Mouse (Mus musculus) lung, postnatal 10 days (tissue): ENCODE results near the gene Kank3.
"Not testable (repeated sequence)": the region's sequence is repeated elsewhere in the genome, so short reads cannot be mapped to it uniquely, and the experiment has no call there.

Experiments used
- DNase-seq: peaks from one replicate; pipeline ENCODE4 v3.0.0; 2021

The Kank3 gene

DNA sequence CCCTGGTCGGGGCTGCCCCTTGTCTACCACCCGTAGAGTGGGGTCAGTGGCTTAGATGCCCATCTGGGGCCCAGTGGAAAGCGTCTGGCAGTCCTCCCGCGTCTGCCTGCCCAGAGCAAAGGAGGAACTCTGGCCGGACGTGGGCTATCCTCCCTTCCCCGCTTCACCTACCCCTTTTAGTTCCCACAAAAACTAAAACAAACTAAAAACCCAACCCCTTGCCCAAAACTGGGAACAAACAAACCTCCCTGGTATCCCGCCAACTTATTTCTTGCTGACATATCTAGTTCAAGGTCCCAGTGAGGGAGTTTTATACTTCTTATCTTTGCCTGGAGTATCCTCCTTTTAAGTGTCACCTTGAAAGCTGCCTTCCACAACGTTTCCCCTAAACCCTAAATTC, 2.1 kb upstream of the Kank3 start:
- DNase-seq: no peak

DNA sequence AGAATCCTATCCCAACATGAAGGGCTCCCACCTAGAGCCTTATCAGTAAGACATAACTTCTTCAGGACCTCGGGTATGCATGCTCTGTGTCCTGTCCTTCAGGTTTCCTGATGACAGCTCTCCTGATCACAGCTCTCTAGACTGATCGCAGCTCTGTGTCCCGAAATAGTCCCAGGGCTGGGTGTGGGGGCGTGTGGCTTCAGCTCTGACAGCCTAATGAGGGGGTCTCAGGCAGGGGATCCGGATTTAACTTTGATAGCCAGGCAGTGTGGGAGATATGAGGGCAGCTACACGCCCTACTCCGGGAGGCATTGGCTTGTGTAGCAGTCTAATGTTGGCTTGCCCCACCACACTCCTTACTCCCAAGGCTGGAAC, 810 bp downstream of the Kank3 start:
- DNase-seq: peak; percentile 30

DNA sequence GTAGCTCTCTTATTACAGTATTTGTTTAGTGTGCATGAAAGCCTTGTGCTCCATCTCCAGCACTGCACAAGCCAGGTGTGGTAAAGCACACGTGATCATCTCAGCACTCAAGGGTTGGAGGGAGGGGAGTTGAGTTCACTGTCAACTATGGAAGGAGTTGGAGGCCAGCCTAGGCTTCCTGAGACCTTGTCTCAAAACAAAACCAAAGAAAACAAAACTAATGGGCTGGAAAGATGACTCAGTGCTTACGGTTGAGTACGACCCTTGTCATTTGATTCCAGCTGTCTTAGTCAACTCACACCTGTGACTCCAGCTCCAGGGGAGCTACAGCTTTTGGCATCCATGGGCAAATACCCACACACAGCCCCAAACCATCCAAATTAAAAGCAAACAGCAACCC, 2.2 kb downstream of the Kank3 start:
- DNase-seq: peak; percentile 36

DNA sequence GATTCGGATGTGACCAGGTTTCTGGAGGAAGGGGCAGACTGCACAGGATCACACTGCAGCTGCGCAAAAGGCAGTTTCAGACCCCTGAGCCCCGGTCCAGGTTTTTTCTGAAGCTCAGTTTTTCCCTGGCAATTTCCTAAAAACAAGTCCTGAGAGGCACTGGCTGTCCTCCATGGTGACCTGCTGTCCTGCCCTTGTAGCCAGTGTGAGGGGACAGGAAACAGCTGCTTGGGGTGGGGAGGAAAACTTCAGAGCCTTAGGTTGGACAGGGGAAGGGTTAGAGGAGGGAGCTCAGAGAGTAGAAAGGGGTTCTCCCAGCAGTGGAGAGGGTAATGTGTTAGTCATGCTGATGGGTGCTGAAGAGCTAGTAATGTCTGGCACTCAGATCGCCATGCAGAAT, 2.7 kb downstream of the Kank3 start:
- DNase-seq: peak; percentile 91

DNA sequence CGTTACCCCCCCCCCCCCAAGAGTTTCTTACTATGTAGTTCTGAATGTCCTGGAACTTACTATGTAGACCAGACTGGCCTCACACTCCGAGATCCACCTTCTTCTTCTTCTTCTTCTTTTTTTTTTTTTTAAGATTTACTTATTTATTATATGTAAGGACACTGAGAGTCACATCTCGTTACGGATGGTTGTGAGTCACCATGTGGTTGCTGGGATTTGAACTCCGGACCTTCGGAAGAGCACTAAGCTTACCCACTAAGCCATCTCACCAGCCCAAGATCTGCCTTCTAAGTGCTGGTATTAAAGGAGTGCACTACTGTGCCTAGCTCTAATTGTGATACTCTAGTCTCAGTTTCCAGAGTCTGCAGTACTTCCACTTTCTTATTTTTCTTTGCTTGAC, 5.1 kb downstream of the Kank3 start:
- DNase-seq: no peak

DNA sequence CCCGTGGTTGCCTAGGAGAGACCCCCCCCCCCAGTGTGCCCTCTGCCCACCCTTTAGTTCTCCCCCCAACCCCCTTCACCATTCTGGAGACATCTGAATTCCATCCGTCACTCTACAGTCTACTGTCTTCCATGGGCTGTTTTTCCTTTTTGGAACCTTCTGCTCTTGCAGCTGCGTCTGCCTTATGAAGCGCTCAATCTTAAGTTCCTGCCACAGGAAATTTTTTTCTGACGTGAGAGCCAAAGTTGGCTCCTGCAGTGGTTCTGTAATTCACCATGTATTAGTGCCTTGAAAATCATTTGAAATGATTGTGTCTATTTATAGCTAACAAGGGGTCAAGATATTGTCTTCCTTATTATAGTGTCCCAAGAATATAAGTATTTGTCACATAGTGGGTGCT, 6.3 kb downstream of the Kank3 start:
- peak; percentile 41 for DNase-seq

DNA sequence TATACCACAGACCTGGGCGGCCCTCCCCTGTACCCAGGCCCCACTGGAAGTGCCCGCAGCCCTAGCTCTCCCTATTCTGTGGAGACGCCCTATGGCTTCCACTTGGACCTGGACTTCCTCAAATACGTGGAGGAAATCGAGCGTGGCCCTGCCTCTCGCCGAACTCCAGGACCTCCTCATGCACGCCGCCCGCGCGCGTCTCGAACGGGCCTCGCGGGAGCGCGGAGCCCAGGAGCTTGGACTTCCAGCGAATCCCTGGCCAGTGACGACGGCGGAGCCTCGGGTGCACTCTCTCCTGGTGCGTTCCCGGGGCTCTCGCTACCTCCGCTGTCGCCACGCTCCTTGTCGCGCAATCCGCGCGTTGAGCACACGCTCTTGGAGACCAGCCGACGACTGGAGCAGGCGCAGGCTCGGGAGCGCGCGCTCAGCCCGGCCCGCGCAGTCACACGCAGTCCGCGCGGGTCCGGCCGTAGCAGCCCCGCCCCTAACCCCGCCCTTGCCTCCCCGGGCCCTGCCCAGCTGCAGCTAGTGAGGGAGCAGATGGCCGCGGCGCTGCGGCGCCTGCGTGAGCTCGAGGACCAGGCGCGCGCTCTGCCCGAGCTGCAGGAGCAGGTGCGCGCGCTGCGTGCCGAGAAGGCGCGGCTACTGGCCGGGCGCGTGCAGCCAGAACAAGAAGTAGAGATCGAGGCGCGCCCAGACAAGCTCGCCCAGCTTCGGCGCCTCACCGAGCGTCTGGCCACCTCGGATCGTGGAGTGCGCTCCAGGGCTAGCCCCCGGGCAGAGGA, 7.1 kb downstream of the Kank3 start:
- peak; percentile 91 for DNase-seq

DNA sequence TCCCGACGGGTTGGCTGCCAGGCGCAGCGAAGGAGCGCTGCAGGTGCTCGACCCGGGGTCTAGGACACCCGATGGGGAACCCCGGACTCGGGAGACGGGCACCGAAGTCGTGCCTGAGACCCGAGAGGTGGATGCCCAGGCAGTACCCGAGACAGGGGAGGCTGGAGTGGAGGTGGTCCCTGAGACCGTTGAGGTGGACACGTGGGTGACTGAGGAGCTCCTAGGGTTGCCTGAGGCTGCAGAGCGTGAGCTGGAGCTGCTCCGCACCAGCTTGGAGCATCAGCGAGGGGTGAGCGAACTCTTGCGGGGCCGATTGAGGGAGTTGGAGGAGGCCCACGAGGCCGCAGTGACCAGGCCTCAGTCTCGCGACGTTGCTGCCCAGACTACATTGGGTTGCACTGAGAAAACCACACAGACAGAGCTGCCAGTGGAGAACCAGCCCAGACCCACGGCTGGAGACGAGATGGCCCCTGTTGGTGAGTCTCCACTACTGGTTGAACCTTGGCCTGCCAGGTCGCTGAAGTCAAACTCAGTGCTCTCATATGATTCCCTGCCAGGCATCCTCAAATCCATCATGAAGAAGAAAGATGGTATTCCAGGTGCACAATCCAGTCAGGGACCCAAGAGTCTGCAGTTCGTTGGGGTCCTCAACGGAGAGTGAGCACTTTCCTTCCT, 7.8 kb downstream of the Kank3 start:
- no peak for DNase-seq

DNA sequence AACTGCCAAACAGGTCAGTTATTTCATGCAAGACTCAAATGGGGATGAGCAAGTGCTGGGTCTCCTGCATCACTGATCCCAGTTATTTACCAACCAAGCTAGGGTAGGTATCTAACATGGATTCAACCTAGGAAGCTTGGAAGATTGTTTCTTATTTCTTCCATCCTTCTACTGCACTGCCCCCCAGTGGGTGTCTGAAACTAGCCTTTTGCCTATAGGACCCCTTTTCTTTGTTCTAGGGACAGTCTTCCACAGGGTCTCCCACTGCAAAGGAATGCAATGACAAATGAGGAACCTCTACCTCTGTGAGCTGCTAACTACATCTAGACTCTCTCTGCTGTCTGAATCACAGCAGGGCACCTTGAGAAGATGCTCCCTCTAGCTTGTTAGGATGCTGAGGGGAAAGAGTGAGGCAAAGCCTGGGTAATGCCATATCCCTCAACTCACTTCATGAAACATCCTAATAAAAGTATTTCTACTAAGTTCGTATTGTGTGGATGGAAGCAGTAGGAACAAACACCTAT, 12.2 kb downstream of the Kank3 start:
- peak; percentile 39 for DNase-seq

DNA sequence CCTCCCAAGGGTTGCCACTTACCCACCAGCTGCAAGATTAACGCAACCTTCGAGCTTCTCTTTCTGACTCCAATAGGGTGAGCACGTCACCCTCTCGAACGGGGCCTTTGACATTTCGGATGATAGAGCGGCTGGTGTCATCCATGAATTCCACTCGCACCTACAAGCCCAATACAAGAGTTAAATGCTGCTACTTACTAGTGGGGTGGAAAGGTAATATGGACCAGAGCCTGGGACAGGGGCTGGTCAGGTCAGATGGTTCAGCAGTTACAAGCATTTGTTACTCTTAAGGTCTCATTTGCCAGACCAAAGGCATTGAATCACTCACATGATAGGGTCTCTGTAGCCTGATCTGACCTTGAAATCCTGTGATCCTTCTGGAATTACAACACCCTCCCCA, 12.9 kb downstream of the Kank3 start:
- not testable (repeated sequence) for DNase-seq

DNA sequence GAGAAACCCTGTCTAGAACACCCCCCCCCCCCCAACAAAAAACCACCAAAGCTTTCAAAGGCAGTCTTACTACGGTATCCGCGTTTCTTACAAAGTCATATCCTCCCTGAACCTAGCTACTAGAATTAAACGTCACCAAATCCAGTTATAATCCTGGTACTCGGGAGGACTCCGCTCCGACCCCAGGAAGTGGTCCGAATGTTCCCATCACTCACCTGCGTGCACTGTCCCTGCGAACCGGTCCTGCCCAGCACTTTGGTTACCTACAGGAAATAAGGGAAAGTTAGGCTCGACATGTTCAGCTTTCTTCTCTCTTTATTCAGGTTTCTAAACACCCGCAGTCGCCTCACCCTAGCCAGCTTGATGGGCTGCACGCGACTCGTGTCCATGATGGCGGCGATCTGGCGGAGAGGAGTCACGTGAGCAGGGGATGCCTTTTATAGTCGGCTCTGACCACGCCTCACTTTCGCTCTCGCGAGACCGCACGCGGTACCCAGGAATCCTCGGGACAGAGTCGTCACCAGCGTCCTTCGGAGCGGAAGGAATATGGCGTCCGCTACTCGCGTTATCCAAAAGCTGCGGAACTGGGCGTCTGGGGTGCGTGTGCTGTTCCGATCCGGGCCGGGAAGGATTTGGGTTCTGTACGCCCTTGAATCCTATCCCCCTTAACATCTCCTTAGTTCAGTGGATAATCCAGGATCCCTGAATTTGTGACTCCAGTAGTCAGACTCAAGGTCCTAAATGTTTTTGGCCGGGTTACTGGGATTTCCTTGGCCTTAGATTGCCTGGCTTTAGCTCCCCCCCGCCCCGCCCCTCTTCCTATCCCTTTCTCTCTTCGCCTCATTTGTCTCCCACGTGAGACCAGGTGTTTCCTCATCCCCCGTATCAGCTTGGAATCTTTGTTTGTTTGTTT, 14.0 kb downstream of the Kank3 start, which contains the start of the genes Rps28 and Ndufa7:
Rps28 (minus strand) TSS at position 479 of the 913 bp plus-strand sequence.
Ndufa7 (plus strand) TSS at position 489 of the 913 bp plus-strand sequence.
- DNase-seq: peak; percentile 99

DNA sequence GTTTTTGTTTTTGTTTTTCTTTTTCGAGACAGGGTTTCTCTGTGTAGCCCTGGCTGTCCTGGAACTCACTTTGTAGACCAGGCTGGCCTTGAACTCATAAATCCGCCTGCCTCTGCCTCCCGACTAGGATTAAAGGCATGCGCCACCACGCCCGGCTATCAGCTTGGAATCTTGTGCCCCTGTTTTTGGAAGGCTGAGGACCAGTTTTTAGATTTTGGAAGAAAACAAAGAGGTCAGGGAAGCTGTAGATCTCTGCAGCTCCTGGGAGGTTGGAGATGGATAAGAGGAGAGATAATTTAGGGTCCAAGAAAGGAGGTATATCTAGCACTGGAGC, 14.6 kb downstream of the Kank3 start:
- not testable (repeated sequence) for DNase-seq

DNA sequence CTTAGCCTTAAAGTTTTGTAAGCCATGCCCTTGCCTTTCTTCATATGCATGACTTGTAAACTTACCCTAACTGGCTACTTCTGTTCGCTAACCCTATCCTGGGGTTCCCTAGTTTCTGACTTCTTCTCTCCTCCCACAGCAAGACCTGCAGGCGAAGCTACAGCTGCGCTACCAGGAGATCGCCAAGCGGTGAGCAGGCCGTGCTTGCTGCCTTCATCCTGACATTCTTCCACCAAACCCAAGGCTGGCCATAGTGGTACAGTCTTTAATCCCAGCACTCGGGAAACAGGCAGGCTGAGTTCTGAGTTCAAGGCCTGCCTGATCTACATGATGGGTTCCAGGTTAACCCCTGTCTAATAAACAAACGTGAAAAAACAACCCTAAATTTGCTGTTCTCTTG, 15.1 kb downstream of the Kank3 start:
- DNase-seq: no peak

DNA sequence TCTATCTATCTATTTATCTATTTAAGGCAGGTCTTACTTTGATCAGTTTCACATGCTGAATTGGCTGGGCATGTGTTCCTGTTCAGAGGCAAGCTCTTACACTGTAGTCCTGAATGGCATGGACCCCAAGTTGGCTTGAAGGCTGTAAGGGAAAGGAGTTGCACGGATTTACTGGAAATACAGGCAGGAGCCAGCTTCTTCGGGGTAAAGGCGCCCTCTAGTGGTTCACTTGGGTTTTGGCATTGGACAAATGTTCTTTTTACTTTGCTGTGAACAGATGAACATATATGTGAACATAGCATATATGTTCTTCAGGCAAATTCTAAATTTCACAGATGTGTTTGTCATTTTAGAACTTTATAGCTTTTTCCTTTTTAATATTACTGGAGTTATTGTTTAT, 16.5 kb downstream of the Kank3 start:
- DNase-seq: peak; percentile 85

DNA sequence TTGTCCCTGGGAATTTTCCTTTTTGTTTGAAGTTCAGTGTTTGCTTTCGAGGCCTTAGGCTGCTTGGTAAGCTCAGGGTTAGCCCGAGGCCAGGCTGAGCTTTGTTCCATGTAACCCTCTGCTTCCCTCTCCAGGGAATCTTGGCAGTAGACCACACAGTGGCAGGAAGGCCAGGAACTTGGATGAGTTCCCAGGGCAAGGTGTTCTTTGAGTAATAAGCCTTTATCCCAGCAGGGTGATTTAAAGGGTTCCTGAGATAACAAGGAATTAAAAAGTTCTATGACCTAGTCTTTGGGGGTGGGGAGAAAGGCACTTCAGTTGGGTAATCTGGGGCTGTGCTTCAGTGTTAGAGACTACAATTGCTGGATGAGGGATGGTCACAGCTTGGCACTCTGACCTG, 18.6 kb downstream of the Kank3 start:
- DNase-seq: peak; percentile 80

DNA sequence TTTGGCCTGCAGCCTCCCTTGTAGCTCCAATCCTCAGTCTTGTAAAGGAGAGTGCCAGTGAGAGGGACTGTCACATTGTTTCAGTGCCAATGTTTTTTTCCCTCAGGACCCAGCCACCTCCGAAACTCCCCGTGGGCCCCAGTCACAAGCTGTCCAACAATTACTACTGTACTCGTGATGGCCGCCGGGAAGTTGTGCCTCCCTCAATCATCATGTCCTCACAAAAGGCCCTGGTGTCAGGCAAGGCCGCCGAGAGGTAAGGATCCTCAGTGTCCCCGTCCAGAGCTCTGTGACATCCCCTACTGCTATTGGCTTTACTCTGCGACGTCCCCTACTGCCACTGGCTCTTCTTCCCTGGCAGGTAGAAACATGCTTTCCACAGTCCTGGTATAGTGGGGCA, 19.2 kb downstream of the Kank3 start:
- DNase-seq: no peak

DNA sequence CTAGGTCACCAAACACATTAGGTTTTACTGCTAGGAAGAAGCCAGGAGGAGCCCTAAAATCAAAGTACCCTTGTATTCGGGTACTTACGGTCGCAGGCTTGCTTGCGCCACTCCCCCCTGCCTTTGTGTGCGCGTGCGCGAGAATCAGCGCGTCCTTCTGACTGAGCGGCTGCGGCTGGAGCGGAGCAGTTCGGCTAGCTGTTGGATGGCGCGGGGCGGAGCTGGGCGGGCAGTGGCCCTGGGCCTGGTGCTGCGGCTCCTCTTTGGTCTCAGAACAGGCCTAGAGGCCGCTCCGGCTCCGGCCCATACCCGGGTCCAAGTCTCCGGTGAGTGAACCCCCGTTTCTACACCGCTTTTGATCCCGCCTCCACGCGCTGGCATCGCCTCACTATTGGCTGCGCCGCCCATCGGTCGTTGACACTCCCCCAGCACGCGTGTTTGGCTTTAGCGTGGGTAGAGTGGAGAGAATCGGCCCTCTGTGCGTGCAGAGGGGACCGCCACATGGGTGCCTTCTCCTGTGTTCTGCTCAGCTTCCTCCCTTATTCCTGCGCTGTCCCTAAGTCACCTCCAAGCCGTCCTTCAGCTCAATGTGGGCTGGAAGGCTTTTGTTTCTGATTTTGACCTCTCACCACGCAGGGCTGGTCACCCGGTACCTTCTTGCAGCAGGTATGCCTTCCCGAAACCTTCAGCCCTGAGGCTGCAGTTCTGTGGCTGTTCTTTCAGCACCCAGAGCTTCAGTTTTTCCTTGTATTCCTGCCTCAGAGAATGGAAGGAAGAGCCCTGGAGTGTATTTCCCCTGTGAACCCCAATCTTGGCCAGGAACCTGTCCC, 32.9 kb downstream of the Kank3 start, which contains the start of gene Cd320:
Cd320 (plus strand) TSS at position 126 of the 830 bp plus-strand sequence.
- peak; percentile 96 for DNase-seq

DNA sequence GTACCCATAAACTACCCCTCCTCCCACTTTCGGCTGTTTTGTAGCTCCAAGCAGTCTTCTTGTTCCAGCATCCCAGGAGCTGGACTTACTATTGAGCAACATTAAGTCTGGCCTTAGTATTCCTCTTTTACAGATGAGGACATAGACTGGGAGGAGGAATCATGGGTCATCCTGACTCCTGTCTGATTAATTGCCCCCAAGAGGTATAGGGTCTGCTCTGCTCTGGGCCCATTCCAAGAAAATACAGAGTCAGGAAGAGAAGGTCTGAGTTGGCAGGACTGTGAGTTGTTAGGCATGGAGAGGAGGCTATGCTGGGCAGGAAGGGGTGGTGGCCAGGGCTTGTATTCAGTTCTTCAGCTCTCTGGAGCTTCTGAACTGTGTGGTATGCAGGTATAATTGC, 33.9 kb downstream of the Kank3 start:
- DNase-seq: no peak

DNA sequence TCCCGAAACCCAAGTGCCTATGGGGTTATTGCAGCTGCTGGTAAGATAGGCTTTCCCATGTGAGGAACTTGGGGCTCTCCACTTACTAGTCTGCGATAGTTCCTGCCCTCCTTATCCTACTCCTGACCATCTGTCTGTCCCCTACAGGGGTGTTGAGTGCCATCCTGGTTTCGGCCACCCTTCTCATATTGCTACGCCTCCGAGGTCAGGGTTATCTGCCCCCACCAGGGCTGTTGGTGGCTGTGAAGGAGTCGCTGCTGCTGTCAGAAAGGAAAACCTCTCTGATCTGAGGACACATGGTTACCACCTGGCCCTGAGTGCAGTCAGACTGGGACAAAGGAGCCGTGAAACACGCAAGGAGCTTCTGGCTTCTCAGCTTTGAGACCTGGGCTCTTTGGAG, 37.8 kb downstream of the Kank3 start:
- no peak for DNase-seq

DNA sequence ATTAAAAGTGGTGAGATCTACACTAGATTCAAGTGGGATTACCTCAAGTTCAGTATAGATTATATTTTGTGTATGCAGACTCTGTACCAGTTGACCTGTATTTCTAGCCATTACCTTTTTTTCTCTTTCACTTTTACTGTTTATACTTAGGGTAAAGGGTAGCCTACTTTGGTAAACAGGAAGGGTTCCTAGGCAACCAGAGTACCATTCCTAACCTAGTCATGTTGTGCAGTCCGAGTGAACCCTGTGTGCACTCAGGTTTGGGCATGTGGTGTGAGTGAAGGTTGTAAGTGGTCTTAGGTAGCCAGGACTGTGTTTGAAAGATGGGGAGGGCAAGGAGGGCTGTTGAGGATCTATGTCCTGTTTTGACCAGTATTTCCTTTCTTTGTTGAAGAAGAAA, 41.0 kb downstream of the Kank3 start:
- no peak for DNase-seq

DNA sequence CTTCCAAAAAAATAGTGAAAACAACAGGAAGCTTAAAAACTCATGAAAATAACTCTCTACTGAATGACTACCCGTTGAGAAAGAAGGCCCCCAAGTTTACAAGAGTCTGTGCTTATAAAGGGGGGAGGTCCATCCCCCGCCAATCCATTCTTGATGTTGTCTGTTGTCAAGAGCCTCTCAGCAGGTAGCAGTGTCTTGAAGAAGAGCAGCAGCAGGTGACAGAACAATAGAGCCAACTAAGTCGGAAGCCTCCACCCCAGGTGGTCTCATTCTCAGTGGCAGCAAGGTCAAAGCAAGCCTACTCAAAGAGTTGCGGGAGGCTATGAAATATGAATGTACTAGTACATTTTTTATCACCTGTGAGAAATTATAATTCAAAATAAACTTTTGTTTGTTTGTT, 47.5 kb downstream of the Kank3 start:
- no peak for DNase-seq

DNA sequence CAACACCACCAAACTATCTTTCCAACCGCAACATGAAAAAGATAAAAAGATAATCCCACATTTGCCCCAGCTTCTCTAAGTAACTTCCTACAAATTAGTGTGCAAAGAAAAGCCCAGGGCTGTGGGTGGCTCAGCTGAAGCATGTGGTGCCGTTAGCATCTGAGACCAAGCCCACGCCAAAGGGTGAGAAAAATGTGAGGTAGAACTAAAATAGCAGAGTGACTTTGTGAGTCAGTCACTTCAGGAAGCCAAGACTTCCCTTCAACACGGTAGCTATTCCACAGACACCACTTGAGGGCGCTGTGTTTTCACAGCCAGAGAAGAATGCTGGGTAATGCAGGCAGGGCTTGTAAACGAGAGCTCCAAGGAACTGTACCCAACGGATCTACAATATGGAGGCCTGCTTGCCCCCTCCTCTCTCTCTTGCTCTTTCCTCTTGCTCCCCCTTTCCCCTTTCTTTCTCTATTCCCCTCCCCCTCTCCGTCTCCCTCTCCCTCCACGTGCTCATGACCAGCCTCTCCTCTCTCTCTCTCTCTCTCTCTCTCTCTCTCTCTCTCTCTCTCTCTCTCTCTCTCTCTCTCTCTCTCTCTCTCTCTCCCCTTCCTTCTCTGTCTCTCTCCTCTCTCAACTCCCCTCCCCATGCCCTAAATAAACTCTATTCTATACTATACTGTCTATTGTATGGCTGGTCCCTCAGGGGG, 55.2 kb downstream of the Kank3 start:
- DNase-seq: peak; percentile 70
